Mouse (Mus musculus) hindbrain, embryonic 13.5 days (tissue): ENCODE measurements around the gene Prtn3. TPM values are rescaled to one million over a fixed set of nuclear protein-coding genes. Genes with fewer than 3 reads are reported as not detected.

ENCODE experiments used
- ATAC-seq: fragments of 200-750 bp; cut with Nextera tagmentation; 2 replicates; pipeline ENCODE4 v1.8.0; 2017; ENCODE audit warnings: moderate TSS enrichment; ENCODE audit not compliant: low FRiP score
- H3K27ac ChIP-seq: fragments of 300-500 bp; sonication (generic); 2 replicates; pipeline ENCODE4 v1.5.1; 2015; ENCODE audit warnings: inconsistent platforms, mild to moderate bottlenecking, moderate library complexity
- H3K27me3 ChIP-seq: fragments of 300-500 bp; sonication (generic); 2 replicates; pipeline ENCODE4 v1.6.1; 2015; ENCODE audit warnings: mild to moderate bottlenecking, inconsistent platforms
- H3K36me3 ChIP-seq: fragments of 300-500 bp; sonication (generic); 2 replicates; pipeline ENCODE4 v1.6.1; 2015; ENCODE audit warnings: mild to moderate bottlenecking, inconsistent platforms
- H3K4me1 ChIP-seq: fragments of 300-500 bp; sonication (generic); replicated peaks from 2 replicates; pipeline ENCODE4 v1.6.1; 2015; ENCODE audit warnings: inconsistent platforms
- H3K4me2 ChIP-seq: fragments of 300-500 bp; sonication (generic); 2 replicates; pipeline ENCODE4 v1.6.1; 2015; ENCODE audit warnings: inconsistent platforms, mild to moderate bottlenecking, moderate library complexity
- H3K4me3 ChIP-seq: fragments of 300-500 bp; sonication (generic); 2 replicates; pipeline ENCODE4 v1.5.1; 2015; ENCODE audit warnings: mild to moderate bottlenecking, inconsistent platforms
- H3K9ac ChIP-seq: fragments of 300-500 bp; sonication (generic); 2 replicates; pipeline ENCODE4 v1.6.1; 2015; ENCODE audit warnings: mild to moderate bottlenecking, inconsistent platforms
- H3K9me3 ChIP-seq: fragments of 300-500 bp; sonication (generic); 2 replicates; pipeline ENCODE4 v1.6.1; 2016; ENCODE audit warnings: inconsistent platforms
- WGBS: fragments of 180-500 bp; shearing (Covaris S2); methylation state at CpG from one replicate; pipeline ENCODE4 v1.1.7; 2015; 5-methylcytosine and 5-hydroxymethylcytosine counted together
- polyA plus RNA-seq: library from polyadenylated mRNA; unstranded; fragments of >200 nt; fragmentation: Nextera tagmentation; extraction: Ambion mirVana; gene quantifications from 2 replicates; pipeline ENCODE4 v1.2.1, GENCODE M21; 2015

Gene Prtn3
- polyA plus RNA-seq, 1 experiment from 2014 or later, result 15.6 TPM

GRCm38 (mm10) chr10:79856704-79857451 lies 17.4 kb upstream of the Prtn3 start:
- peaks cover 74% of the 10 kb centered on the region for H3K4me1 ChIP-seq
- peaks cover 50% of the 10 kb centered on the region for H3K36me3 ChIP-seq
- H3K27ac ChIP-seq, result peak overlapping the region; percentile 100
- WGBS, result 57% methylated on average over 7 of the region's 7 CpGs
- no peaks in the 10 kb centered on the region for H3K27me3 ChIP-seq
- H3K9ac ChIP-seq, result peak overlapping the region; percentile 99
- H3K9me3 ChIP-seq, result no peaks in the 10 kb centered on the region
- H3K4me3 ChIP-seq, result peak overlapping the region; percentile 100
- no peak for ATAC-seq
- H3K4me2 ChIP-seq, result peak overlapping the region; percentile 95

DNA sequence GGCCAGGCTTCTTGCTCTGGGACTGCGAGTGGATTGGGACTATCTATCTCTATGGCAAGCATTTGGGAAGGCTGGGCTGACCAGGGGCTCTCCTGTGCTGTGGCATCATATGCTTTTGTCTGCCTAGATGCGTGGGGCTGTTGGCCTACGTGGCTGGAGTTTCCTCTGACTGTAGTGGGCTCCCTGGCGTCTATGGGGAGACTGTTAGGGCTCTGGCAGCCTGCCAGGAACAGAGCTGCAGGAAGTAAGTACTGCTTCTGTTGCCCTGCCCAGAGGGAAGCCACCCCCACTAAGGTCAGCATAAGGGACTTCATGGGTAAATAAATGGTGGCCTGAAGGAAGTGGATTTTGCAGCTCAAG lies 16.8 kb upstream of the Prtn3 start:
- peak overlapping the region; percentile 99 for H3K9ac ChIP-seq
- no peaks in the 10 kb centered on the region for H3K27me3 ChIP-seq
- H3K4me2 ChIP-seq, result peak overlapping the region; percentile 95
- H3K9me3 ChIP-seq, result no peaks in the 10 kb centered on the region
- peaks cover 56% of the 10 kb centered on the region for H3K36me3 ChIP-seq
- WGBS, result 38% methylated on average over 4 of the region's 4 CpGs
- ATAC-seq, result no peak
- H3K4me1 ChIP-seq, result peaks cover 74% of the 10 kb centered on the region
- peak overlapping the region; percentile 100 for H3K27ac ChIP-seq
- peak overlapping the region; percentile 100 for H3K4me3 ChIP-seq

GRCm38 (mm10) chr10:79857894-79858293 lies 16.4 kb upstream of the Prtn3 start:
- Histone ChIP-seq H3K4me1 (peaks cover 70% of the 10 kb centered on the region), H3K9ac (peak overlapping the region; percentile 99), H3K27me3 (no peaks in the 10 kb centered on the region), H3K36me3 (peaks cover 60% of the 10 kb centered on the region), H3K4me3 (peak overlapping the region; percentile 100), H3K9me3 (no peaks in the 10 kb centered on the region), H3K27ac (peak overlapping the region; percentile 100), H3K4me2 (peak overlapping the region; percentile 95)
- no peak for ATAC-seq
- 77% methylated on average over 2 of the region's 2 CpGs for whole genome bisulfite sequencing

GRCm38 (mm10) chr10:79858416-79859074 lies 15.7 kb upstream of the Prtn3 start:
- Histone ChIP-seq H3K27me3 (no peaks in the 10 kb centered on the region), H3K4me2 (peak overlapping the region; percentile 95), H3K4me1 (peaks cover 64% of the 10 kb centered on the region), H3K27ac (peak overlapping the region; percentile 100), H3K36me3 (peaks cover 67% of the 10 kb centered on the region), H3K9ac (peak overlapping the region; percentile 99), H3K9me3 (no peaks in the 10 kb centered on the region), H3K4me3 (peak overlapping the region; percentile 100; the same call in 1 of the 2 replicates)
- WGBS, result 46% methylated on average over 17 of the region's 17 CpGs
- ATAC-seq, result no peak

DNA sequence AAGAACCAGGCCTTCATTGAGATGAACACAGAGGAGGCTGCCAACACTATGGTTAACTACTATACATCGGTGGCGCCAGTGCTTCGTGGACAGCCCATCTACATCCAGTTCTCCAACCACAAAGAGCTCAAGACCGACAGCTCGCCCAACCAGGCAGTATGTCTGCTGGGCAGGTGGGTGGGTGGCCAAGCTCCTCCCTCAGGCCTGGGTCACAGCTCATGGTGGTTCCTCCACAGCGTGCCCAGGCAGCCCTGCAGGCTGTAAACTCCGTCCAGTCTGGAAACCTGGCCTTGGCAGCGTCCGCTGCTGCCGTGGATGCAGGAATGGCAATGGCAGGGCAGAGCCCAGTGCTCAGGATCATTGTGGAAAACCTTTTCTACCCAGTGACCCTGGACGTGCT lies 15.2 kb upstream of the Prtn3 start:
- Histone ChIP-seq H3K4me3 (no peak overlapping the region), H3K27me3 (no peaks in the 10 kb centered on the region), H3K4me1 (peaks cover 64% of the 10 kb centered on the region), H3K9ac (peak overlapping the region; percentile 4; the same call in 1 of the 2 replicates), H3K4me2 (peak overlapping the region; percentile 95; the same call in 1 of the 2 replicates), H3K9me3 (no peaks in the 10 kb centered on the region), H3K36me3 (peaks cover 69% of the 10 kb centered on the region), H3K27ac (peak overlapping the region; percentile 100; the same call in 1 of the 2 replicates)
- WGBS, result 82% methylated on average over 11 of the region's 11 CpGs
- ATAC-seq, result no peak

GRCm38 (mm10) chr10:79860079-79860911 lies 14.0 kb upstream of the Prtn3 start:
- 94% methylated on average over 26 of the region's 26 CpGs for WGBS
- no peak overlapping the region for H3K4me3 ChIP-seq
- H3K4me2 ChIP-seq, result no peak overlapping the region
- peak overlapping the region; percentile 24; the same call in 1 of the 2 replicates for H3K9ac ChIP-seq
- H3K27me3 ChIP-seq, result no peaks in the 10 kb centered on the region
- H3K4me1 ChIP-seq, result peaks cover 73% of the 10 kb centered on the region
- H3K9me3 ChIP-seq, result no peaks in the 10 kb centered on the region
- H3K36me3 ChIP-seq, result peaks cover 81% of the 10 kb centered on the region
- ATAC-seq, result no peak
- H3K27ac ChIP-seq, result peak overlapping the region; percentile 30; the same call in 1 of the 2 replicates

GRCm38 (mm10) chr10:79861230-79862048 lies 12.8 kb upstream of the Prtn3 start:
- peak overlapping the region; percentile 30 for H3K27ac ChIP-seq
- H3K9ac ChIP-seq, result no peak overlapping the region
- H3K4me1 ChIP-seq, result peaks cover 72% of the 10 kb centered on the region

GRCm38 (mm10) chr10:79862049-79862788 lies 12.1 kb upstream of the Prtn3 start:
- Histone ChIP-seq H3K4me2 (no peak overlapping the region), H3K4me1 (peaks cover 72% of the 10 kb centered on the region), H3K36me3 (peaks cover 92% of the 10 kb centered on the region), H3K9me3 (no peaks in the 10 kb centered on the region), H3K4me3 (no peak overlapping the region), H3K27ac (peak overlapping the region; percentile 46), H3K9ac (peak overlapping the region; percentile 2; the same call in 1 of the 2 replicates), H3K27me3 (no peaks in the 10 kb centered on the region)
- no peak for ATAC-seq
- 79% methylated on average over 23 of the region's 23 CpGs for WGBS

More at GRCm38 (mm10) chr10:79861230-79862048, 12.8 kb upstream of the Prtn3 start:
- H3K27me3 ChIP-seq, result no peaks in the 10 kb centered on the region
- no peaks in the 10 kb centered on the region for H3K9me3 ChIP-seq
- WGBS, result 80% methylated on average over 25 of the region's 25 CpGs
- peaks cover 90% of the 10 kb centered on the region for H3K36me3 ChIP-seq
- H3K4me2 ChIP-seq, result no peak overlapping the region
- ATAC-seq, result no peak
- no peak overlapping the region for H3K4me3 ChIP-seq

DNA sequence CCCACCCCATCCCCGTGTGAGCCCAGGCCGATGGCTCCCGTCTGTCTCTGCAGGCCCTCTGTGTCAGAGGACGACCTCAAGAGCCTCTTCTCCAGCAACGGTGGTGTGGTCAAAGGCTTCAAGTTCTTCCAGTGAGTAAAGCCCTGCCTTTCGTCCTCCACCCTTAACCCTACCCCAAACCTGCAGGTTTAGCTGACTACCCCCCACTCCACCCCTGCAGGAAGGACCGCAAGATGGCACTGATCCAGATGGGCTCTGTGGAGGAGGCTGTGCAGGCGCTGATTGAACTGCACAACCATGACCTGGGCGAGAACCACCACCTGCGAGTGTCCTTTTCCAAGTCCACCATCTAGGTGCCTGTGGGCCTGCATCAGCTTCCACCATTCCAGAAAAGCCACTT lies 11.4 kb upstream of the Prtn3 start:
- Histone ChIP-seq H3K4me1 (peaks cover 69% of the 10 kb centered on the region), H3K4me3 (no peak overlapping the region), H3K27me3 (no peaks in the 10 kb centered on the region), H3K36me3 (peaks cover 88% of the 10 kb centered on the region), H3K27ac (0 out of 2 replicates have a peak overlapping the region, but pooled peaks have one; percentile 46), H3K9me3 (no peaks in the 10 kb centered on the region), H3K9ac (no peak overlapping the region), H3K4me2 (no peak overlapping the region)
- WGBS, result 78% methylated on average over 10 of the region's 10 CpGs
- ATAC-seq, result no peak

- WGBS, result 58% methylated on average over 10 of the region's 10 CpGs
- 0 out of 2 replicates have a peak overlapping the region, but pooled peaks have one; percentile 46 for H3K9ac ChIP-seq
- H3K9me3 ChIP-seq, result no peaks in the 10 kb centered on the region
- H3K27me3 ChIP-seq, result no peaks in the 10 kb centered on the region
- H3K4me2 ChIP-seq, result no peak overlapping the region
- H3K4me1 ChIP-seq, result peaks cover 62% of the 10 kb centered on the region
- H3K36me3 ChIP-seq, result peaks cover 88% of the 10 kb centered on the region
- peak overlapping the region; percentile 61 for H3K27ac ChIP-seq
- ATAC-seq, result 0 out of 2 replicates have a peak, but pooled peaks have one; percentile 17
- H3K4me3 ChIP-seq, result no peak overlapping the region
Observed at GRCm38 (mm10) chr10:79864351-79865188, 9.7 kb upstream of the Prtn3 start.
